Mouse (Mus musculus) ovary, adult 18-20 months (tissue): ENCODE results near the gene Alg5.

Experiments used
- DNase-seq: peaks from one replicate; pipeline ENCODE4 v3.0.0; 2022; ENCODE audit warnings: low spot score, mixed read lengths

Alg5 gene

GRCm38 (mm10) chr3:54793762-54794161 lies 58.4 kb downstream of the Alg5 start:
- DNase-seq, result no peak

- DNase-seq, result no peak
Measured at GRCm38 (mm10) chr3:54795379-54795778, 60.0 kb downstream of the Alg5 start.

- no peak for DNase-seq
Measured at GRCm38 (mm10) chr3:54795806-54796205, 60.5 kb downstream of the Alg5 start.

GRCm38 (mm10) chr3:54797211-54797610 lies 61.9 kb downstream of the Alg5 start:
- peak; percentile 23 for DNase-seq
